Mouse (Mus musculus) right cerebral cortex, postnatal 10 days (tissue): Measurements from ENCODE around the gene Mapkap1.

Experiments used
- DNase-seq, 2 experiments: peaks; one replicate each; pipeline ENCODE4 v3.0.0; 2021; ENCODE audit warnings: low spot score in 2 of 2

Mapkap1 gene

GRCm38 (mm10) chr2:34406601-34407464 lies at the start of gene Mapkap1:
Gene Mapkap1, plus strand, starts transcription at chr2:34406771.
- DNase-seq, result peak; percentile 97 to 98

- DNase-seq, result no peak
Measured at GRCm38 (mm10) chr2:34363678-34364077, 42.9 kb upstream of the Mapkap1 start.

- no peak for DNase-seq
Measured at GRCm38 (mm10) chr2:34367024-34367423, 39.5 kb upstream of the Mapkap1 start.

DNA sequence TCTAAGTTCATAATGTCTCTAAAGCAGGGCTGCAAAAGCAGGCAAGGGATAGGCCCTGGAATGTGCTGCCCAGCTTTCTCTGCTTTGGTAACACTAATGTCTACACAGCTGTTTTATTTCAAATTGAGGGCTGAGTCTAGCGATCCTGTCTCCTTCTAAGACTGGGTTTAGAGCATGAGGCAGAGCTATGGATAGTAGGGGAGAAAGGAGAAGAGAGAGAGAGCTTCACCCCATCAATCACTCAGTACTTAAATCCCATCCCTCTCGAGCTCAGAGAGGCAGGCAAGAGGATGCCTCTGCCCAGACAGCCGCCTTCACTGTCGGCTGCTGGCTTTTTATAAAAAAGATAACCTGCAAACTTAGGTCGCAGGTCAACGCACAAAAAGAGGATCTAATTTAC lies 38.2 kb upstream of the Mapkap1 start:
- DNase-seq, result no peak

GRCm38 (mm10) chr2:34370349-34370724 lies 36.2 kb upstream of the Mapkap1 start:
- no peak for DNase-seq

DNA sequence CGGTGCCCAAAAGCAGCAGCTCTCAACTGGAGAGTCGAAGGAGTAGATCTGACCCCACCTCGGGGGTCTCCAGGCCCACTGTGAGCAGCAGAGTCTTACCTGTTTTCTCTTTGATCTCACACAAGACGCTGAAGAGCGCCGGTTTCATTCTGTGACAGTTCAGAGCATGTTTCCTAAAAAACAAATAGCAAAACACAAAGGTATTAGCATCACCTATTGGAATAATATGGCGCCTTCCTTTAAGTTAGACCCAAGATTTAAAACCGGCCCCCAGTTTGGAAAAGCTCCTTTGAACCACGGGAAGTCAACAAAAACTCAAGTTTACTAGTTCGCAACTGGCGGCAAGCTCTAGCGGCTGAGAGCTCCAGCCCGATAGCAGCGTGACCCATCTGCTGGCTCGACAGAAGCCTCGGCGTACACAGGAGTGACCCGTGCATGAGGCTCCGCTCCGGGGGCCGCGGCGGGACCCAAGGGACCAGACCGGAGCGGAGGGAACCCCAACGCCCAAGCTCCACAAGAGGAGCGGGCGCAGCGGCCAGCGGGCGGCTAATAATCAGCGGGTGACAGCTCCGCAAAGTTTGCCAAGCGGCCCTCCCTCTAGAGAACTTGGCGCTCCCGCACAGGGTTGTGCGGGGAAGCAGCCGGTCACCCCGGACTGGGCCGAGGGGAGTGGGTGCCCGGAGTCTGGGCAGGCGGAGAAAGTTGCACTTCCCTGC lies 35.7 kb upstream of the Mapkap1 start:
- DNase-seq, result peak; percentile 37 to 41

DNA sequence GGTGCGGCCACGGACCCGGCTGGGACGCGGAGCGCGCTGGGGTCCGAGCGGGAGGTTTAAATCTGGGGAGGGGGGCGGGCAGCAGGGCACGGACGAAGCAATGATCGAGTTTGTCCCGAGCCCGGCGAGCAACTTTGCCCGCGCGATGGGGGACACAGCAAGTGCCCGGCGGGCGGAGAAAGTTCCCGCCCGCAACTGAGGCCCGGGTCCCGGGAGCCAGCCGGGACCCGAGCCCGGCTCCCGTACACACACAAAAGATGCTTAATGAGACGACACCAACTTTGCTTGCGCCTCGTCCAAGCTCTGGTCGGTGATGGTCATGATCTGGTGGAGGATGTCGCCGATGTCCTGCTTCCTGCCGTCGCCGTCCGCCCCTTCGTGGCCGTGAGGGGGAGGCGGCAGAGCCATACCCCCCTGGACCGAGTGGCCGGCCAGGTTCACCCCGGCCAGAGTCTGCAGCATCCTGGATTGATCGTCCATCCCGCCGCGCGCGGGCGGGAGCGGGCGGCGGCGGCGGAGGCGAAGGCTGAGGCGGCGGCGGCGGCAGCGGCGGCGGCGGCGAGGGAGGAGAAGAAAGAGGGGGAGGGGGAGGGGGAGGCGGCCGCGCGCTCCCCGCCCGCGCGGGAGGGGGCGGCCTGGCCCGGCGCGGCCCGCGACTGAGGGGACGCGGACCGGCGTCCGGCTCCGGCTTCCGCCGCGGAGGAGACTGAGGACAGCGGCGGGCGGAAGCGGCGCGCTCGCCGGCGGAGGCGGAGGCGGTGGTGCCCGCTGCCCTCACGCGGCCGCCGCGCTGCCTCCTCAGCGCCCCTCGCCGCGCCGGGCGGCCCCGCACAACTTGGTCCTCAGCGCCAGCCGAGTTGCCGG lies 34.9 kb upstream of the Mapkap1 start:
- peak; percentile 40 to 43 for DNase-seq

DNA sequence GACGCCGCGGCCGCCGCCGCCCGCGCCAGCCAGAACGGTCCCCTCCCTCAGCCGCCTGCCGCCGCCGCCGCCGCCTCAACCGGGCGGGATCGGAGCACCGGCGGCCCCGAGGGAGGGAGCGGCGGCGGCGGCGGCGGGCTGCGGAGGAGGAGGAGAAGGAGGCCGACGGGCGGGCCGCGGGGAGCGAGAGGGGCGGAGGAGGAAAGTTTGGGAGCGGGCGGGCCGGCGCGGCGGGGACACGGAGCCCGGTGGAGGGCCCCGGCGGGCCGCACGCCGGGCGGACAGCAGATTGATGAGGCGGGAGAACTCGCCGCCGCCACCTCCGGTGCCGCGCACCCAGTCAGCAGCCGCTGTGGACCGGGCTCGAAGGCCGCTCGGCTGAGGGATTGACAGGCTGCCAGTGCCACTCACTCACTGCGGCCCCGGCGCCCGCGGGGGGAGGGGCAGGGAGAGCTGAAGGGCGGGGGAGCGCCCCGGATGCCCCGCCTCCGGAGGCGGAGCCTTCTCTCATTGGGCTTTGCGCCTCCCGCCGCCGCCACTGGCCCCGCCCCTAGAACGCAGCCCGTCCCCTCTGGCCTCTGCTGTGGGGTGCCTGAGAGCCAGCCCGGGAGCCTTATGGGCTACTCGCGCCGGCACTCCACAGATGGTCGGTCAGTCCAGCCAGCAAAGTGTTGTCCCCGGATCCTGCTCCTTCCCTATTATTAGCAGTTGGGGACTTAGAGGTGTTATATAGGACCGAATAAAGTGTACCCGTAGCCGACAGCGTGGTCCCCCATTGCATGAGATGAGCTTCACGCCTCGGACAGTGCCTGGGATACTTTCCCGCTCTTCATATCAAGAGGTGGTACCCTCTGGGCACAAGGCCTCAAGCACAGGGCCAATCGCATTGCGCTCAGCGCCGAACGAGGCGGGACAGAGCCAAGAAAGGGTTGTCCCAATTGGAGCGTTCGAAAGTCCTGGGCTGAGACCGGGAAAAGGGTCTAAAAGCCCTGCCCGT lies 34.0 kb upstream of the Mapkap1 start, which contains the start of gene Pbx3:
TSS of gene Pbx3 (minus strand) at position 838 of the 997 bp plus-strand sequence.
- DNase-seq, result peak; percentile 94

GRCm38 (mm10) chr2:34373886-34374285 lies 32.7 kb upstream of the Mapkap1 start:
- DNase-seq, result peak in 1 of 2 experiments; percentile 39

DNA sequence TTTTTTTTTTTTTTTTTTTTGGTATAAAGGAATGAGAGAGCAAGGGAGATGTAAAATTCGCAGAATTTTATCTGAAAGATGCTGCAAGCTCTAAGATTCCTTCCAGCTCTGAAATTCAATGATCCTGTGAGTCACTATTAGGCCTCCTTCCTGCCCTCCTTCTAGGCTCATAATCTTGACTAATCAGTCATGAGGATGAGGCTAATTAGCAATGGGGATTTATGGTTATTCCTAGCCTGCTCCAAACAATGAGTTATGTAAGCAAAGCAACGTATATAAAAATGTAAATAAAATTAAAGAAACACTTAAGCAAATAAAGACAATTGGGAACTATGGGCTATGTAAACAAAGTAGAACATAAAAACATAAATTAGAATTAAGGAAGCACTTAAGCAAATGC lies 32.2 kb upstream of the Mapkap1 start:
- DNase-seq, result no peak

DNA sequence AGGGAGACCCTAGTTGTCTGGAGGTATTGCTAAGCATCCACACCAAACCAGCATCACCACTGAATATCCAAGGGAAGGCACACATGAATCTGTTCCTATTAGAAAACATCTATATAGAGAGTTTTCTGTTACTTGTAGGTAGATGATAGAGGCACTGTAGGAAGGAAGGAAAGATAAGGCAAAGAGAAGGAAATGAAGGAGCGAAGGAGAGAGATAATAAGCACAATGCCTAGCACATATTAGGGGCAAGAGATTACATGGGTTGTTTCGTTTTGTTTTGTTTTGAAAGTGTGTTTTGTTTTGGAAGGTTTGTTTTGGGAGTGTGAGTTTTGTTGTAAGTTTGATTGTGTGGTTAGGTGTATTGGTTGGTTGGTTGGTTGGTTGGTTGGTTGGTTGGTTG lies 27.6 kb upstream of the Mapkap1 start:
- DNase-seq, result no peak

GRCm38 (mm10) chr2:34399535-34399934 lies 7.0 kb upstream of the Mapkap1 start:
- no peak for DNase-seq

GRCm38 (mm10) chr2:34407596-34407995 lies 1.0 kb downstream of the Mapkap1 start:
- no peak for DNase-seq

DNA sequence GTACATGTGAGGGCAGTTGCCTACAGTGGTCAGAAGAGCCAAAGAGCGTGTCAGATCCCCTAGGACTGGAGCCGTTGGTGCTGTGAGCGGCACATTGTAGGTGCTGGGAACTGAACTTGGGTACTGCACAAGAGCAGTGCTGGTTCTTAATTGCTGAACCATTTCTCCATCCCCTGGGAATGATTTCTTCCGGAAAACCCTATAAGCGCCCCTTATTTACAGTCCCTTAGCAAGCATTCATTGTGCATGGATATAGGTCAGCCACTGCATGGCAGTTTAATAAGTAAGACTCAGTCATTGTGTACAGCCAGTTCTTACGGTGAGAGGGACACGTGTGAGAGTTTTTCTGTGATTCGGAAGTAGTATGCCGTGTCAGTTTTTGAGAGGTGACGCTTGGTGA lies 1.8 kb downstream of the Mapkap1 start:
- no peak for DNase-seq

GRCm38 (mm10) chr2:34409741-34410340 lies 3.3 kb downstream of the Mapkap1 start:
- DNase-seq, result no peak

DNA sequence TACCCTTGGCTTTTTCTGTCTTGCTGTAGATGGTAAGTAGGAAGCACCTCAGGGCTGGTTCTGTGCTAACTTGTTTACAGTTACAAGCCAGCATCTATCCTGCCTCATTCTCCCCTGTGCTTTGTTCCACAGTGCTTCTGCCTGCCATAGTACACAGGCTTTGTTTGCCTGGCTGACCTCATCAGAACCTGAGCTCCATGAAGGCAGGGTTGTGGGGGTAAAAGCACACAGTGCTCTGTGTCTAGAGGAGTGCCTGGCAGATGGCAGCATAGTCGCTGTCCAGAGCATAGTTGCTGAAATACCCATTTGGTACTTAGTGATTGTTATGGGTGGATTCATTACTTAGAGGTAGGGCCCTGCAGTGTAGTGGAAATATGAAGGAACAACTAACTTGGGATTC lies 13.7 kb downstream of the Mapkap1 start:
- no peak for DNase-seq

- DNase-seq, result no peak
Measured at GRCm38 (mm10) chr2:34424186-34424585, 17.6 kb downstream of the Mapkap1 start.

- DNase-seq, result no peak
Measured at GRCm38 (mm10) chr2:34425573-34426223, 19.1 kb downstream of the Mapkap1 start.

- no peak for DNase-seq
Measured at GRCm38 (mm10) chr2:34430663-34431062, 24.1 kb downstream of the Mapkap1 start.
